Mouse (Mus musculus) bone marrow, adult 2 months (tissue): ENCODE data around the gene Eif3k.

ENCODE experiments used
- CTCF ChIP-seq: fragments of 200-500 bp; IDR thresholded peaks from 2 replicates; pipeline ENCODE4 v1.5.1; 2011; ENCODE audit warnings: low read length, control low read depth; ENCODE audit not compliant: control insufficient read depth, insufficient read depth
- POLR2A ChIP-seq: fragments of 200-500 bp; IDR thresholded peaks from 2 replicates; pipeline ENCODE4 v1.6.1; 2011; ENCODE audit warnings: low read depth, mild to moderate bottlenecking, control low read depth, low read length, borderline replicate concordance; ENCODE audit not compliant: control insufficient read depth

GRCm38 (mm10) chr7:29007224-29008101 is 25.8 kb upstream of the Eif3k start:
- TF ChIP-seq CTCF (no peak), POLR2A (no peak)
